Mouse (Mus musculus) frontal cortex, adult (tissue): ENCODE data around the gene Dock9.

Source experiments
- ATAC-seq: cut with Nextera tagmentation; 2 replicates; pipeline ENCODE4 v1.9.2; 2017; ENCODE audit warnings: mild to moderate bottlenecking, moderate library complexity, mixed read lengths; ENCODE audit not compliant: low TSS enrichment

Gene Dock9

DNA sequence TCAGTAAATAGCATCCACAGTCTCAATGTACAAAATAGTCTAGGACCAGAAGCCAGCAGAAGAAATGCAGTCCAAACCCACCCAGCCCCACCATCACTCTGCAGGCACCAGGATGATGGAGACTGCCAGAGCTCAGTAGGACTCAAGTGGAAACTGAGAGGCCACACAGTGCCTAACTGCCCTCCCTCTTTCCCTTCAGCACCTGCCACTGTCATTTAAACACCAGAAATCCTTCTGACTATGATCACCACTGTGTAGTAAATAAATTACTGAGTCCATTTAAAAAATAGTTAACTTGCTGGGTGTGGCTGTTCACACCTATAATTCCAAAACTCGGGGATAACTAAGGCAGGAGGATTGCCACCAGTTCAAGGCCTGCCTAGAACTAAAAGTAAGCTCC is 97.6 kb downstream of the Dock9 start:
- ATAC-seq, result no peak

- ATAC-seq, result no peak
These were observed 99.1 kb downstream of the Dock9 start for GRCm38 (mm10) chr14:121698620-121698950.

- peak; percentile 80 for ATAC-seq
These were observed 99.7 kb downstream of the Dock9 start for GRCm38 (mm10) chr14:121697709-121698619.

DNA sequence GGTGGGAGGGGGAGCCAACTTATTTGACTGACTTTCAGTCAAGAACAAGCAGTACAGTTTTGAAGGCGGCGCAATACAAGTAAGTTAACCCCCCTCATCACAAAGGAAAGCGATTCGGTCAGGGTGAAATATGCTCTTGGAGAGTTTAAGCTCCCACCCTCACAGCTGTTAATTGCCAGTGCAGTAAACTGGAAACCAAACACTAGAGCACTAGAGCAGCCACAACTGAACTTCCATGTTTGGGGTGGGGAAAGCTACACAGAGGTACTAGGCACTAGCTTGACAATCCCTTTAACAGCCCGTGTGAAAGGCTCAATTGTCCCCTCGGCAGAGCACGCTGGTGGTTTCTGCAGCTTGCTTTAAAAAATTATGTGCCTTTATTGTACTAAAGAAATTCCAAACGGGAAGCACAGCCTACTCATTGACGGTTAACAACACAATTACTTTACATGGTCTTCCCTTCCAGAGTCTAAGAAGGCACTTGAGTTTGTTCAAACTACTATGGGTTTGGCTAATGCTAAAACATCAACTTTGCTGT is 100.4 kb downstream of the Dock9 start:
- ATAC-seq, result 0 out of 2 replicates have a peak, but pooled peaks have one; percentile 13

DNA sequence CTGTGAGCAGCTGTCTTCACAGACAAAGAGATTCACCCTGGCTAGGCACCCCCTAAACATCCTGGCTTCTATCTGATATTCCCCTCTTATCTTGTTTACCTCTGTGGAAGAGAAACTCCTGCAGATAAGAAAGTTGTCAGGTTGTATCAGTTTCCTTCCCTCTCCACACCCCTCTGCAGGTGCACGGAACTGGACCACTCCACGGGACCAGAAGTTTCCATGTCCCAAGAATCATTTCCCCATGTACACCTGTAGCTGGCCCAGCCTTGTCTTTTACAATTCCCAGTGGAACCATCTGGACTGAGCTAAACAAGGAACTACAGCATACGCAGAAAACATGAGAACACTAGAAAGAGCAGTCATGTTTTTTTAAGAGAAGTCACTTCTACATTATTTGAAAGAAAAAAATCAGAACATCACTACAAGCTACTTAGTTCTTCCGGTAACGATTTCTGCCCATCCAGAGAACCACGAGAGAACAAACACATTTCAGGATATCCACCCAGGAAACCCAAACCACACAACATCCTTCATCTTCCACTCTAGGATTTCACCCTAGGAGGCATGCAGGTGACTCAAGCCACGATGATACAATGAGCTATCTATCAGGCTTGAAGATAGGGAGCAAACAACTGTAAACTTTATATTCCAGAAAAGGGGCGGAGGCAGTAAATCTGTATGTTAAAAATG is 101.1 kb downstream of the Dock9 start:
- ATAC-seq, result no peak

GRCm38 (mm10) chr14:121694706-121695105 is 102.9 kb downstream of the Dock9 start:
- no peak for ATAC-seq

- ATAC-seq, result no peak
These were observed 103.5 kb downstream of the Dock9 start for GRCm38 (mm10) chr14:121693991-121694594.

- 0 out of 2 replicates have a peak, but pooled peaks have one; percentile 14 for ATAC-seq
These were observed 108.0 kb downstream of the Dock9 start for GRCm38 (mm10) chr14:121689649-121690048.

DNA sequence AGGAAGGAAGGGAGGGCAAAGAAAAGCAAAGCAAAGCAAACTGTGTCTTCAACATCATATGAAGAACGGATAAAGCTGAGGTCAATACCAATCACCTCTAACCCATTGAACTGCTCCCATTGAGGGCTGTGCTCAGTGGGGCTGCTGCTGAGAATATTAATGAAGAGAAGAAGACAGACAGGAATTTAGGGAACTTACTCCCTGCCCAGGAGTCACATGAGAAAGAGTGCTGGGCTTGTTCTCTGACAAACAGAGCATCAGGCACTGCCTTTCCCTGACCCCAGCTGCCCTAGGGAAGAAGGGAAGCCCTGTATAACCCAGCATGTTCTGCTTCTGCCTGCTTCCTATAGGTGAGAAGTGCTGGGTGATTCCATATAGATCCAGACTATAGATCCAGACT is 109.5 kb downstream of the Dock9 start:
- ATAC-seq, result 0 out of 2 replicates have a peak, but pooled peaks have one; percentile 20

DNA sequence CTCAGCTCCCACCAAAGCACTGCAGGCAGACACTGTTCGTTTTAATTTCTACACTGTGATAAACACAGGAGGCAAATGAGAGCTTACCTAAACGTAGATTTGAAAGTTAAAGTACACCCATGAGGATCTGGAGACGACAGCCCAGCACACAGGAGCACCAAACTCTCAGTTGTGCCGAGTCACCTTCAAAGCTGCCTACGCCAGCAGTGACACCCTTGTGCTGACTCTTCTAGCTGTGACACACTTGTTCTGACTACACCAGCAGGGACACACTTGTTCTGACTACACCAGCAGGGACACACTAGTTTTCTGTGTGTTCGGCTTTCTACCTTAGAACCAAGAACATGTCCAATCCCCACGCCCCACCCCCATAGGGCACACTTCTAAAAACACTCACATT is 110.4 kb downstream of the Dock9 start:
- peak; percentile 45 for ATAC-seq

GRCm38 (mm10) chr14:121678913-121679312 is 118.7 kb downstream of the Dock9 start:
- ATAC-seq, result 0 out of 2 replicates have a peak, but pooled peaks have one; percentile 27

- ATAC-seq, result no peak
These were observed 119.2 kb downstream of the Dock9 start for GRCm38 (mm10) chr14:121678445-121678844.

GRCm38 (mm10) chr14:121676596-121677330 is 120.9 kb downstream of the Dock9 start:
- ATAC-seq, result peak; percentile 78

GRCm38 (mm10) chr14:121676121-121676591 is 121.5 kb downstream of the Dock9 start:
- no peak for ATAC-seq

DNA sequence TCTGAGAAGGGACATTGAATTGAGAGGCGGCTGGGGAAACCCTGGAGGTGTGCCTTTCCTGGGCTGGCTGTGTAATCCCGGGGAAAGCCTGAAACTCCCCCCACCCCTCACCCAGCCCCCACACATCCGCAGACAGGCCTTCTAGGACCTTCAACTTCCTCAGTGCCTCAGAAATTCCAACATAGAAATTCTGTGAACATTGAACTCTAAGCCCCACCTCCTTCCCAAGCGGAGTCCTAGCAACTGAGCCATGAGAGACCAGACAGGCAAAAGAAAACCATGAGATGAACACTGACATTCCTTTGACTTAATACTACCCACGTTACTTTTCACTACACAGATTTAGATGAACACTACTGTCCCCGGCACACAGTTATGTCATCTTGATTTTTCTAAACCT is 122.1 kb downstream of the Dock9 start:
- ATAC-seq, result no peak

DNA sequence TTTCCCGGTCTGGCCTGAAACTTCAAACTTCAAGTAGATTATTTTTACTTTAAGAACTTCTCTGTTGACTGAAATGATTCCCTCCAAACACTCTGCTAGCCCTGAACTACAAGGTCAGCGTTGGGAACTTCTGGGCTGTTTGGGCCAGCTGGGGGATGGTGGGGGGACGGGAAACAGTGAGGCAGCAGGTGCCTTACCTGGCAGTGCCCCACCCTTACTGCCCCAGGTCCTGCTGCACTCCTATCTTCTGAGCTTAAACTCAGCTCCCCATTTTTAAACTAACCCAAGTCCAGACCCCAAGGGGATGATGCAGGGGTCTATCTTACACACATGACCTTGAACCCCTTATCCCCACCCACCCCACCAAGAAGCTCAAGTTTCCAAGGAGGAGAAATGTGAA is 122.5 kb downstream of the Dock9 start:
- no peak for ATAC-seq

DNA sequence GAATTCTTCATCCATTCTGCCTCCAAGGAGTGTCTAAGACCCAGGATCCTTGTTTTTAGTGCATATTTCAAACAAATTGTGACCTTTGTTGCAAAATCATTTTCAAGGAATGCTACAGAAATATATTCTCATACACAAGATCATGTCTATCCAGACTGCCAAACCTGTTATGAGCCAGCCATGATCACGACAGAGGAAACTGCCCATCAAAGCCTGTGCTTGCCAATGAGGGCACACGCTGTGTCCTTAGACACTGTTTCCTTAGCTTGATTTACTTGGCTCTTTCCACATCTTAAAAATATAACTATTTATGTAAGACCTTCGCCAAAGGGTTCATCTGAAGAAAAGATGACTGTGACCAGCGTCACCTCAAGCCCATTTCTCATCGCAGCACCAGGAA is 127.6 kb downstream of the Dock9 start:
- 0 out of 2 replicates have a peak, but pooled peaks have one; percentile 13 for ATAC-seq

GRCm38 (mm10) chr14:121666641-121667274 is 130.9 kb downstream of the Dock9 start:
- ATAC-seq, result no peak

DNA sequence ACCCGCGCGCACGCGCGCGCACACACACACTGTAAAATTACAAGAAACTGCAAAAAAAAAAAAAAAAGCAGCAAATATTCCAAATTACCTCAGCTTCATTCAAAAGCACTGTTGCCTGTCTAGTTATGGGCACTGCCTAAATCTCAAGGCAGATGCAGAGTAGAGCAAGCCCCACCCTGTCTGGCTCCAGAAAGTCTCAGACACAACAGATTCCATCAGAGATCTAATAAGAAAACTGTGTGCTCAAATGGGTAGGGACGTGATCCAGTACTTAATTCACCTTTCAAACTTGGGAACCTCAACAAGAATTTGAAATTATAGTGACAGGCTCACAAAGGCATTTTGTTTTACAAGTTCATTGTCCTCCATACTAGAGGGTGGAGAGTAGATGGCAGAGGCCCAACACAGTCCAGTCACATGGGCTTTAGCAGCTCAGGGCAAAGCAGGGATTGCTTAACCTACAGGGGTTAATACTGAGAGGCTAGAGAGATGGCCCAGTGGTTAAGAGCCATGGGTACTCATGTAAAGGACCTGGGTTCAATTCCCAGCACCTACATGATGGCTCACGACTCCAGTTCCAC is 131.9 kb downstream of the Dock9 start:
- no peak for ATAC-seq

DNA sequence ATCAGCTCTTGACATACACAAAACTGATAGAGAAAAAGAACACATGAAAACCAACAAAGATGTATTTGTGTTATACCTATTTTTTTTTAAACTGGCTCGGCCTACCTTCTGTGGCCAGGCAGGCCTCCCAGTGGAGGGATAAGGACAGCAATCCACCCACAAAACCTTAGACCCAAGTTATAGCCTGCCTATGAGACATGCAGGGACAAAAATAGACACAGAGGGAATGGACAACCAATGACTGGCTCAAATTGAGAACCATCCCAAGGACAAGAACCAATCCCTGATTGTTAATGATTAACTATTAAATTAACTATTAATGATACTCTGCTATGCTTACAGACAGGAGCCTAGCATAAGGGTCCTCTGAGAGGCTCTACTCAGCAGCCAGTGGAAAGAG is 133.7 kb downstream of the Dock9 start:
- no peak for ATAC-seq

DNA sequence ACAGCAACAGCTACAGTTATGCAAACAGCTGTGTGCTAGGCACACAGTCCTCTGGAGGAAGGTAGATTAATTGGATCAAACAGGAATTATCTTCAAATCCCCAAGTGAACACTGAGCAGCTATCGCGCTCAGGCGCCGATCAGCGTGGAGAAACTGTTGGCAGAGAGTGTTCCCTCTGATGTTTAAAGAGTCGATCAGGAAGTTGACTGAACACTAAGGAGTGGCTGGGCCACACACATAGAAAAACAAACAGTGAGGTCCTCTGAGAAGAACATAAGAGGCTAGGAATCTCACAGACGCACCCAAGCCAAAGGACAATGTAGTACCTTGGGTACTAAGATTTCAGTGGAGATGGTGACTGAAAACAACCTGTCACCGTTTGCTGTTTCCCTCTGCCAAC is 136.7 kb downstream of the Dock9 start:
- ATAC-seq, result no peak
